ENCODE assay signal across 9 mouse cellular contexts in the genomic region with DNA sequence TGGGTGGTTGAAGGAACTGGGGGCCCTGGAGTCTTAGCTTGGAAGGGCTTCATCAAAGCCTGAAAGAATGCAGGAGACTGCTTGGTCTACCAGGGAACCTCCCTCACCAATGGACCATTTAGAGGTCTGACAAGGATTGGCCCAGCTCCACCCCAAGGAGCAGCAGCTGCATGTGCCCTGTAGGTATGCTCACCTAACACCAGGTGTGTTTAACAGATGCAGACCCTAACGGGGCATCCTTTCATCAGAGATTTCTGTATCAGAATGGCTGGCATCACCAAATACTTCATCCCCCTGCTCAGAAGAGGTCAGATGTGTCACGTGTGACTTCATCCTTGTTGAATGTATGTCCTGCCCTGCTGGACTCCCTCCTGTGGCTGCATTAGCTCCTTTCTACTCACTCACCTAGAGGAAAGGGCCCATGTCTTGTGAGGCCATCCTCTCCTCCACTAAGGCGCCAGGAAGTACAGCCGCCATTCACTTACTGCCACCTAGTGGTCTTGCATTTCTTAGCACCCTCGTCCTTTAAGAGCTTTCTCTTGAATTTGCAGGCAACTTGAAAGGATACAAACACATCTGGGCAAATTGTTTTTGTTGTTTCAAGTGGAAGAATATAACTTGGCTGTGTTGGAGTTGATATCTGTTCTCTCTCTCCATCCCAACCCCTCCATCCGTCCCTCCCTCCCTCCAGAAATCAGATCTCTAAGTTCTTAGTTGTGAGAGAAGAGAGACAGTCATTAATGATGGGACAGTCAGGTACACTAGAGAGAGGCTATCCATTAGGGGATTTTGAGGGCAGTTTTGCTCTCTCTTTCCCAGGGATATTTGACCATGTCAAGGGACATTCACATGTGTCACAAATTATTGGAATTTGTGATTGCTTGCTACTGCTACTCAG.
DNase-seq lines count a peak whose midpoint lies in the region; ATAC-seq and TF ChIP-seq lines count a peak whose summit lies in the region.
"Had no signal": no experiment of that assay in that cellular context is flagged by ENCODE, and none has a peak within 500 bp of the region (broad histone marks: within the 10 kb centered on the region; RNA-seq: fewer than 3 reads in every experiment).

No protein-coding gene starts in this region.

- peak; percentile 85 for TF ChIP-seq CTCF in E14TG2a.4 (conservative IDR thresholded peaks at IDR 0.05; ENCODE audit: low read length)
- TF ChIP-seq CTCF in liver, postnatal 0 days (IDR thresholded peaks at IDR 0.05; ENCODE audit: low read depth), result peak; percentile 88

- no peaks in the 10 kb centered on the region for H3K9me3 ChIP-seq in E14TG2a.4 (ENCODE audit: low read length)
- no peaks in the 10 kb centered on the region for H3K9me3 ChIP-seq in liver, postnatal 0 days (ENCODE audit: low read length)
- H3K9me3 ChIP-seq: lung, embryonic 15.5 days had no signal

- no peak for TF ChIP-seq EP300 in liver, postnatal 0 days (IDR thresholded peaks at IDR 0.05; ENCODE audit: low read depth)

- ATAC-seq in granulocyte monocyte progenitor cell, adult 5-6 weeks (replicated peaks; ENCODE audit: poor library complexity, severe bottlenecking), result peak; percentile 74
- no peak for ATAC-seq in liver, postnatal 0 days
- ATAC-seq in erythroblast, adult 5-6 weeks (replicated peaks; ENCODE audit: low FRiP score, poor library complexity, severe bottlenecking), result no peak

- H3K4me3 ChIP-seq in E14TG2a.4 (replicated peaks; ENCODE audit: low read length), result no peak overlapping the region
- no peak overlapping the region for H3K4me3 ChIP-seq in liver, postnatal 0 days (ENCODE audit: low read depth, low read length)
- H3K4me3 ChIP-seq: lung, embryonic 15.5 days had no signal

- no peak overlapping the region for H3K9ac ChIP-seq in liver, postnatal 0 days (replicated peaks)
- H3K9ac ChIP-seq: lung, embryonic 15.5 days had no signal

- WGBS in liver, postnatal 0 days (ENCODE audit: insufficient replicate concordance), result 32% methylated on average over 6 of the region's 6 CpGs

- H3K4me2 ChIP-seq in liver, postnatal 0 days (ENCODE audit: low read depth, low read length), result no peak overlapping the region
- H3K4me2 ChIP-seq: lung, embryonic 15.5 days had no signal

- DNase-seq in adrenal gland, adult 2 months, result peak; percentile 60
- DNase-seq in embryo, embryonic 10.5 days (ENCODE audit: low spot score), result peak; percentile 82
- peak; percentile 76 for DNase-seq in kidney, postnatal 10 days
- DNase-seq in liver, postnatal 0 days, result peak; percentile 40
- DNase-seq in retina, embryonic 14.5 days (ENCODE audit: low spot score), result peak; percentile 87

- H3K36me3 ChIP-seq in E14TG2a.4 (ENCODE audit: insufficient read depth, low read length), result peaks cover 88% of the 10 kb centered on the region
- H3K36me3 ChIP-seq in liver, postnatal 0 days (replicated peaks; ENCODE audit: insufficient read depth, low read length), result no peaks in the 10 kb centered on the region; the same call in 1 of the 2 replicates
- H3K36me3 ChIP-seq: lung, embryonic 15.5 days had no signal

- H3K4me1 ChIP-seq in E14TG2a.4 (replicated peaks; ENCODE audit: low read depth, low read length), result peaks cover 59% of the 10 kb centered on the region
- H3K4me1 ChIP-seq in liver, postnatal 0 days (ENCODE audit: insufficient read depth), result no peaks in the 10 kb centered on the region
- H3K4me1 ChIP-seq: lung, embryonic 15.5 days had no signal

- H3K27me3 ChIP-seq in E14TG2a.4 (ENCODE audit: insufficient read depth, low read length), result no peaks in the 10 kb centered on the region
- no peaks in the 10 kb centered on the region for H3K27me3 ChIP-seq in liver, postnatal 0 days (ENCODE audit: insufficient read depth, low read length)
- H3K27me3 ChIP-seq: lung, embryonic 15.5 days had no signal

- no peak overlapping the region for H3K27ac ChIP-seq in liver, postnatal 0 days (ENCODE audit: low read depth)
- H3K27ac ChIP-seq: lung, embryonic 15.5 days had no signal
